Mouse (Mus musculus) cerebral cortex, adult 2 months (tissue): ENCODE results near the gene Iscu.

Source experiments
- WGBS: fragments of 180-500 bp; shearing (Covaris S2); methylation state at CpG from one replicate; pipeline ENCODE4 v1.1.7; 2018; 5-methylcytosine and 5-hydroxymethylcytosine counted together

The Iscu gene

GRCm38 (mm10) chr5:113755347-113756030 is 17.1 kb upstream of the Iscu start:
- 89% methylated on average over 15 of the region's 15 CpGs for WGBS

- WGBS = 89% methylated on average over 2 of the region's 2 CpGs
These were observed 11.0 kb upstream of the Iscu start for GRCm38 (mm10) chr5:113761585-113761984.

- 75% methylated on average over 7 of the region's 7 CpGs for whole genome bisulfite sequencing
These were observed 8.1 kb upstream of the Iscu start for GRCm38 (mm10) chr5:113764426-113764825.

- 64% methylated on average over 13 of the region's 13 CpGs for WGBS
These were observed 6.7 kb upstream of the Iscu start for GRCm38 (mm10) chr5:113765641-113766526.

- 62% methylated on average over 8 of the region's 8 CpGs for WGBS
These were observed 3.7 kb upstream of the Iscu start for GRCm38 (mm10) chr5:113768806-113769205.

GRCm38 (mm10) chr5:113771213-113772162 is 1.1 kb upstream of the Iscu start:
- WGBS = under 1% methylated on average over 96 of the region's 97 CpGs

GRCm38 (mm10) chr5:113772905-113773519 is 464 bp downstream of the Iscu start:
- 1% methylated on average over 38 of the region's 38 CpGs for WGBS

GRCm38 (mm10) chr5:113773664-113774063 is 1.1 kb downstream of the Iscu start:
- WGBS = under 1% methylated on average over 7 of the region's 7 CpGs

GRCm38 (mm10) chr5:113775585-113775984 is 3.0 kb downstream of the Iscu start:
- 91% methylated on average over 10 of the region's 10 CpGs for WGBS

- 90% methylated on average over 15 of the region's 15 CpGs for WGBS
These were observed 3.8 kb downstream of the Iscu start for GRCm38 (mm10) chr5:113776128-113776895.

GRCm38 (mm10) chr5:113776896-113777226 is 4.3 kb downstream of the Iscu start:
- WGBS = 88% methylated on average over 8 of the region's 8 CpGs

GRCm38 (mm10) chr5:113777728-113778127 is 5.2 kb downstream of the Iscu start:
- WGBS = 84% methylated on average over 8 of the region's 8 CpGs

GRCm38 (mm10) chr5:113779569-113779968 is 7.0 kb downstream of the Iscu start:
- WGBS = 79% methylated on average over 5 of the region's 5 CpGs

- 96% methylated on average over 3 of the region's 3 CpGs for WGBS
These were observed 7.7 kb downstream of the Iscu start for GRCm38 (mm10) chr5:113780082-113780752.

- 61% methylated on average over 5 of the region's 5 CpGs for WGBS
These were observed 8.2 kb downstream of the Iscu start for GRCm38 (mm10) chr5:113780763-113781162.

GRCm38 (mm10) chr5:113781254-113781653 is 8.7 kb downstream of the Iscu start:
- 79% methylated on average over 7 of the region's 7 CpGs for WGBS

GRCm38 (mm10) chr5:113781875-113782274 is 9.3 kb downstream of the Iscu start:
- WGBS = 76% methylated on average over 7 of the region's 7 CpGs

GRCm38 (mm10) chr5:113782624-113783023 is 10.1 kb downstream of the Iscu start:
- 89% methylated on average over 7 of the region's 7 CpGs for WGBS

- 22% methylated on average over 12 of the region's 12 CpGs for WGBS
These were observed 11.0 kb downstream of the Iscu start for GRCm38 (mm10) chr5:113783581-113784001.

GRCm38 (mm10) chr5:113784104-113784503 is 11.6 kb downstream of the Iscu start:
- 31% methylated on average over 3 of the region's 3 CpGs for WGBS
